Mouse (Mus musculus) brain, embryonic 14.5 days (tissue): ENCODE data around the gene Foxc2. TPM values are rescaled to one million over a fixed set of nuclear protein-coding genes. Genes with fewer than 3 reads are reported as not detected.

Experiments
- DNase-seq: peaks from one replicate; pipeline ENCODE4 v3.0.0-alpha.2; 2011; ENCODE audit warnings: low read depth
- CTCF ChIP-seq: fragments of 200-500 bp; IDR thresholded peaks from 2 replicates; pipeline ENCODE4 v1.5.1; 2012; ENCODE audit warnings: inconsistent platforms, mild to moderate bottlenecking, moderate library complexity, borderline replicate concordance; ENCODE audit not compliant: insufficient read depth, insufficient read length; ENCODE audit errors: extremely low read depth
- POLR2A ChIP-seq: fragments of 200-500 bp; IDR thresholded peaks from 2 replicates; pipeline ENCODE4 v1.6.1; 2012; ENCODE audit warnings: mild to moderate bottlenecking, inconsistent platforms, borderline replicate concordance; ENCODE audit not compliant: poor library complexity, insufficient read depth, insufficient read length, severe bottlenecking; ENCODE audit errors: extremely low read depth
- polyA plus RNA-seq: library from polyadenylated mRNA; depleted of rRNA; stranded (reverse); fragments of >200 nt; gene quantifications from 2 replicates; pipeline ENCODE4 v1.2.3, GENCODE M21; 2012

The Foxc2 gene
- polyA plus RNA-seq, 1 experiment: 3.5 TPM

GRCm38 (mm10) chr8:121115136-121115535, 835 bp upstream of the Foxc2 start:
- no peak for DNase-seq
- TF ChIP-seq CTCF (no peak), POLR2A (no peak)

DNA sequence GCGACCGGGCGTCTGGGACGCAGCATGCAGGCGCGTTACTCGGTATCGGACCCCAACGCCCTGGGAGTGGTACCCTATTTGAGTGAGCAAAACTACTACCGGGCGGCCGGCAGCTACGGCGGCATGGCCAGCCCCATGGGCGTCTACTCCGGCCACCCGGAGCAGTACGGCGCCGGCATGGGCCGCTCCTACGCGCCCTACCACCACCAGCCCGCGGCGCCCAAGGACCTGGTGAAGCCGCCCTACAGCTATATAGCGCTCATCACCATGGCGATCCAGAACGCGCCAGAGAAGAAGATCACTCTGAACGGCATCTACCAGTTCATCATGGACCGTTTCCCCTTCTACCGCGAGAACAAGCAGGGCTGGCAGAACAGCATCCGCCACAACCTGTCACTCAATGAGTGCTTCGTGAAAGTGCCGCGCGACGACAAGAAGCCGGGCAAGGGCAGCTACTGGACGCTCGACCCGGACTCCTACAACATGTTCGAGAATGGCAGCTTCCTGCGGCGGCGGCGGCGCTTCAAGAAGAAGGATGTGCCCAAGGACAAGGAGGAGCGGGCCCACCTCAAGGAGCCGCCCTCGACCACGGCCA, 717 bp downstream of the Foxc2 start:
- DNase-seq: no peak
- TF ChIP-seq POLR2A: no peak
- TF ChIP-seq CTCF: no peak

GRCm38 (mm10) chr8:121117186-121117651, 1.2 kb downstream of the Foxc2 start:
- no peak for TF ChIP-seq CTCF
- TF ChIP-seq POLR2A: no peak
- no peak for DNase-seq

- TF ChIP-seq POLR2A (no peak), CTCF (no peak)
- no peak for DNase-seq
Observed at GRCm38 (mm10) chr8:121117906-121118305, 1.9 kb downstream of the Foxc2 start.

GRCm38 (mm10) chr8:121118634-121119420, 2.9 kb downstream of the Foxc2 start:
- TF ChIP-seq POLR2A (no peak), CTCF (no peak)
- no peak for DNase-seq

DNA sequence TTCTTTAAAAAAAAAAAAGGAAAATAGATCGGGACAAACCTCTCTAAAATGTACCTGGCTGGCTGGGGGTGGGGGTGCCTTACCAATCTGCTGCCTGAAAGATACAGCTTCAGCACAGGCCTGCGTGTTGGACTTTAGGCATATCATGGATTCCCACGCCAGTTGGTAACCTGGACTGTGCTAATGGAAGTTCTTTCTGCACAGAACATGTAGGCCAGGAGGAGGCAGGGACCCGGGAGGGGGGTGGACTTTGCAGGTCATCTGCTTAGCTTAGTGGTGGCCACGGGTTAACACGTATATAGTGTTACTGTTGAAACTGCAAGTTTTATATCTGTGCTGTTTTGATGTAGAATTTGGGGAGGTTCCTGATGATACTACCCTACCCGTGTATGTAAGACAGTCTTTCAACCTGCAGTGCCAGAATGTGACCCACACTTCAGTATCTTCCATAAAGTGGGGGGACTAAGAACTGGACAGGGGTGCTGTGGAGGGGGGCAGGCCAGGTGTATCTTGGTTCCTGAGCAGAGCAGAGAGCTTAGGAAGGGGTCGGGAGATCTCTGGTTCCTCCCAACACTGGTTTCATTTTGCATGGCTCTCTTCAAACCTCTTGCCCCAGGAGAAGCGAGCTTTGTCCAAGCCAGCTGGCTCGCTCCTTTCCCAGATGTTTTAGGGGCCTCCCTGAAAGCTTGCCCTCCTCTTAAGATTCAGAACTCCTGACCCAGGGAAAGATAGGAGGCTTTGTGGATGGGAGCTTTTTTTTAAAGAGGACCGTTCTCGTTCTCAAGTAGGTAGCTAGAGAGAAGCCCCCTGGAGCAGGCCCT, 3.9 kb downstream of the Foxc2 start:
- DNase-seq: no peak
- TF ChIP-seq CTCF: no peak
- no peak for TF ChIP-seq POLR2A

DNA sequence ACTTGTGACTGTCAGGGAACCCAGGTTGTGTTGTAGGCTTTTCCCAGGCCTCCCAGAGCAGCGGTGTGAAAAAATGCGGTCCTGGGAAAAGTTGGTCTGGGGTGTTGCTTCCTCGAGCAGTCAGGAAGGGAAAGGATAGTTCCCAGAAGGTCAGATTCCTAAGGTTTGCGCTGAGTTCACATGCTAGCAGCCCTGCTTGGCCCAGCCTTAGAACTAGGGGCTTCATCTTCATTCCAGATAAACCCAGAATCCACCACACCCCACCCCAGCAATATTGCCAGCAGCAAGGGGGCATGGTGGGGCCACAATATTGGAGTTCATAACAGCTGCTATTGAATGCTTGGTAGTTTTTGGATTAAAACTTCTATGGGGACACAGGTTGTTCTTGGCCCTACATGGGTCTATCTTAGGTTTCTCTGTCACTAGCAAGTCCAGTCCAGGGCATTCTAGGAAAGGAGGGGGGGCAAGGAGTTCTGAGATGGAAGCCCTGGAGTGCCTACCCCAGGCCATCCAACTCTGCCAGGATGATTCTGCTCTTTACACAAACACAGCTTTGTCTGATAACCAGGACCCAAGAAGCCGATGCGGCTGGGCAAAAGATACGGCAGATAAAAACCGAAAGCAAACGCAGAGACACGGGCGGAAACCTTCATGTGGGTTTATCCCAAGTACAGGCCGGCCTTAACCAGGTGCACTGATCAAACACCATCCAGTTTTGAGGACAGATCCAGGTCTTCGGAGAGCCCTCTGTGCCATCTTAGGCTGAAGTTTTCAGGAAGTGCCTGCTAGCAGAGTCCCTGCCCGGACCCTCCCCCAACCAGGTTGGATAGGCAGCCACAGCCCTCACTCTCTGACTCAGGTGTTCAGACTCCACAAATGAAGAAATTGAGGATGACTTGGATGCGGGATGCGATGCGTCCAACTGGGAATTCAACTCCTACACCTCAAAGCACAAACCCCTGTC, 4.8 kb downstream of the Foxc2 start:
- TF ChIP-seq POLR2A (no peak), CTCF (no peak)
- no peak for DNase-seq

- no peak for DNase-seq
Observed at GRCm38 (mm10) chr8:121121704-121122103, 5.7 kb downstream of the Foxc2 start.

DNA sequence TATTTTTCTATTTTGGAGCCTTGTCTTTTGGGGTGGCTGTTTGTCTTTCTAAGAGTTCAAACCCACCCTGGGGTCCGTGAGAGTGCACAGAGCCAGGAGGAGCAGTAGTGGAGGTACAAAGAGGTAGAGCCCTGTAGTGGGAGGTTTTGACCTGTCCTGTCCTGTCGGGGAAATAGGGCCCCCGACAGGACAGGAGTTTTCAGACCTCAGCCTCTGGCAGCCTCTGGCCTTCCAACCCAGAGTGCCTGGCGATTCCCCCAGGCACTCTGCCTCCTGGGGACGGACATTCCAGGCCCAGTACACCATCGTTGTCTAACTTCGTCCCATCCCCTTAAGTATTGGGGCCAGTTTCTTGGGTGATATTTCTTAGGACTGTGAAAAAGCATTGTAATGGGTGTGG, 6.4 kb downstream of the Foxc2 start:
- TF ChIP-seq POLR2A (no peak), CTCF (no peak)
- no peak for DNase-seq

More at GRCm38 (mm10) chr8:121121704-121122103, 5.7 kb downstream of the Foxc2 start:
- TF ChIP-seq POLR2A (no peak), CTCF (no peak)

- DNase-seq: no peak
- TF ChIP-seq CTCF: no peak
- no peak for TF ChIP-seq POLR2A
Observed at GRCm38 (mm10) chr8:121123113-121123512, 7.1 kb downstream of the Foxc2 start.

- DNase-seq: no peak
- TF ChIP-seq POLR2A (no peak), CTCF (no peak)
Observed at GRCm38 (mm10) chr8:121124547-121125239, 8.7 kb downstream of the Foxc2 start.
